Mouse (Mus musculus): ENCODE results near the gene Shank1. TPM values are rescaled to one million over a fixed set of nuclear protein-coding genes. Genes with fewer than 3 reads are reported as not detected.
A peak's percentile ranks its signal among the peaks of the same experiment; 100 is the strongest.

Shank1 gene
- total RNA-seq, 2 experiments from 2014 or later, result 586 to 632 TPM

- no peak for DNase-seq (ENCODE audit: low spot score in 2 of 2)
- intact Hi-C loops (cut with DNase I), result no loop called here
Observed at GRCm38 (mm10) chr7:44392341-44392740, 82.3 kb downstream of the Shank1 start.

- intact Hi-C loops (cut with DNase I), result no loop called here
- no peak for DNase-seq (ENCODE audit: low spot score in 2 of 2)
Observed at GRCm38 (mm10) chr7:44393284-44393683, 83.2 kb downstream of the Shank1 start.

GRCm38 (mm10) chr7:44398570-44398969, 88.5 kb downstream of the Shank1 start:
- intact Hi-C loops (cut with DNase I), result loop anchor here (5.0 kb wide), 1 partner anchor 89 kb away; no protein-coding TSS in a partner anchor
- DNase-seq (ENCODE audit: low spot score in 2 of 2), result peak in 1 of 2 experiments; percentile 41

- intact Hi-C loops (cut with DNase I), result no loop called here
- no peak for DNase-seq (ENCODE audit: low spot score in 2 of 2)
Observed at GRCm38 (mm10) chr7:44401673-44402072, 91.6 kb downstream of the Shank1 start.

- intact Hi-C loops (cut with DNase I), result loop anchor here (1.0 to 5.0 kb wide), 2 partner anchors 23 to 37 kb away; no protein-coding TSS in a partner anchor
- peak; percentile 92 to 94 for DNase-seq (ENCODE audit: low spot score in 2 of 2)
Observed at GRCm38 (mm10) chr7:44405346-44406014, 95.4 kb downstream of the Shank1 start.

GRCm38 (mm10) chr7:44406015-44406355, 95.9 kb downstream of the Shank1 start:
- intact Hi-C loops (cut with DNase I), result loop anchor here (1.0 to 5.0 kb wide), 2 partner anchors 22 to 36 kb away; no protein-coding TSS in a partner anchor
- DNase-seq (ENCODE audit: low spot score in 2 of 2), result no peak

Other genes with a start within 250 kb of the Shank1 start
- gene Klk1b21, start 207.9 kb upstream of the Shank1 start, total RNA-seq (2021), result not detected
- gene Klk1b22, start 197.6 kb upstream of the Shank1 start, total RNA-seq (2021), result not detected
- gene Klk1b16, start 173.5 kb upstream of the Shank1 start, total RNA-seq (2021), result not detected
- not detected for gene Klk1b24, start 122.0 kb upstream of the Shank1 start, total RNA-seq (2021)
- not detected for gene Klk1b3, start 112.1 kb upstream of the Shank1 start, total RNA-seq (2021)
- gene Klk1b4, start 102.8 kb upstream of the Shank1 start, total RNA-seq (2021), result not detected
- not detected for gene Klk1b5, start 94.3 kb upstream of the Shank1 start, total RNA-seq (2021)
- not detected for gene Klk1, start 84.9 kb upstream of the Shank1 start, total RNA-seq (2021)
- gene Gm36864, start 74.1 kb upstream of the Shank1 start, total RNA-seq (2021), result not detected
- 1 to 10 TPM; 1.4 to 2.1 TPM for gene 1700028J19Rik, start 63.6 kb upstream of the Shank1 start, total RNA-seq (2021)
- gene 2410002F23Rik, start 63.5 kb upstream of the Shank1 start, total RNA-seq (2021), result 10 to 100 TPM; 70.3 to 70.5 TPM
- gene Acp4, start 52.9 kb upstream of the Shank1 start, total RNA-seq (2021), result not detected
- gene Gm15517, start 48.8 kb upstream of the Shank1 start, total RNA-seq (2021), result not detected
- gene Clec11a, start 3.4 kb upstream of the Shank1 start, total RNA-seq (2021), result 1 to 10 TPM; 3.9 to 4.0 TPM
- gene Syt3, start 73.8 kb downstream of the Shank1 start, total RNA-seq (2021), result 10 to 100 TPM; 58.3 to 70.5 TPM
- 1 to 10 TPM; 2.0 to 2.1 TPM for gene 1700008O03Rik, start 75.6 kb downstream of the Shank1 start, total RNA-seq (2021)
- gene Lrrc4b, start 118.8 kb downstream of the Shank1 start, total RNA-seq (2021), result 100 to 1,000 TPM; 282 to 313 TPM
- 10 to 100 TPM in 1 of 2 experiments, 1 to 10 TPM in 1; 6.8 to 10.4 TPM for gene Aspdh, start 155.1 kb downstream of the Shank1 start, total RNA-seq (2021)
- gene Josd2, start 157.7 kb downstream of the Shank1 start, total RNA-seq (2021), result 10 to 100 TPM; 76.5 to 77.6 TPM
- 100 to 1,000 TPM; 169 to 185 TPM for gene Emc10, start 186.3 kb downstream of the Shank1 start, total RNA-seq (2021)
- gene Fam71e1, start 186.3 kb downstream of the Shank1 start, total RNA-seq (2021), result 10 to 100 TPM; 18.9 to 20.2 TPM
- gene Mybpc2, start 214.4 kb downstream of the Shank1 start, total RNA-seq (2021), result under 1 TPM in 1 of 2 experiments, not detected in 1; 0.12 TPM
- gene Spib, start 221.8 kb downstream of the Shank1 start, total RNA-seq (2021), result not detected
- gene Pold1, start 238.6 kb downstream of the Shank1 start, total RNA-seq (2021), result 1 to 10 TPM; 7.5 to 7.6 TPM
- 10 to 100 TPM; 73.1 to 78.3 TPM for gene Nr1h2, start 243.7 kb downstream of the Shank1 start, total RNA-seq (2021)